Mouse (Mus musculus) liver, postnatal 0 days (tissue): Measurements from ENCODE around the gene 1700007K13Rik.

ENCODE experiments used
- CTCF ChIP-seq: sonication (generic); IDR thresholded peaks from 2 replicates; pipeline ENCODE4 v1.5.1; 2016; ENCODE audit warnings: antibody characterized with exemption, low read depth
- EP300 ChIP-seq: IDR thresholded peaks from 2 replicates; pipeline ENCODE4 v1.6.1; 2016; ENCODE audit warnings: antibody characterized with exemption, low read depth, mild to moderate bottlenecking

DNA sequence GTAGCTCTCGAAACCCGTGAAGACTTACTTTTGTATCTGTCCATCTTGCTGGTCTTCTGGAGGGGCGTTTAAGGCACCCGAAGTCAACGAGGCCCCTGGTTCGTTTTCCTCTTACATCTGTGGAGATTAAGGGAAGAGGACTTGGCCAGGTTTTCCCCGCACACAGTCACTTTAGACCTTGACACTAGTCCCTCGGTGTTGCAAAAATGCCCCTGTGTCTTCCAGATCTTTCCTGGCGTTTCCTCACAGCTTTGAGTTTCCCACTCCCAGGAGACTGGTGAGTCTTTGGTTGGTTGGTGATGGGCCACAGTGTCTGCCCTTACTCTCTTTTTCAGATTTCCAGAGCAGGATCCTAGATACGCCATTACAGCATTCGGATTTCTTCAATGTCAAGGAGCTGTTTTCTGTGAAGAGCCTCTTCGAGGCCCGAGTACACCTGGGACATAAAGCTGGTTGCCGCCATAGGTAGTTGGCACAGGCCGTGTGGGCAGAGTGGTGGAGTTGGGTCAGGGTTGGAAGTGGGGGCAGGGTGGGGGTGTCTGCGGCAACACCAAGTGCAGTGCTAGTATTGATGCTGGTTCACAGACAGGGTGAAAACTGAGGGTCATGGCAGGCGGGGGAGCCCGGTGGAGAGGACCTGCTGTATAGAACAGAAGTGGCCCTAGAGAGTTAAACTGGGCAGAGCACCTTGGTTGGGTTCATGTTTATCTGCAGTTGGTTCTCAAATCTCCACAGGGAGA is 2.5 kb upstream of the 1700007K13Rik start:
- no peak for TF ChIP-seq EP300
- TF ChIP-seq CTCF, result no peak
